Mouse (Mus musculus): ENCODE measurements at regions not wholly inside any gene's neighbourhood (a gene's known extent, or its start where the extent isn't known, plus 50 kb on each side); places are given as distances from the start of the nearest gene placed in this dataset.

GRCm38 (mm10) chr5:74769023-74769422 lies 66.3 kb upstream of the Lnx1 start:
- no peak for DNase-seq (ENCODE audit: low spot score)

GRCm38 (mm10) chr5:74767993-74768392 lies 65.3 kb upstream of the Lnx1 start:
- DNase-seq (ENCODE audit: low spot score): no peak

- DNase-seq (ENCODE audit: low spot score): no peak
Observed at GRCm38 (mm10) chr5:74766211-74766610, 63.5 kb upstream of the Lnx1 start.

- no peak for DNase-seq (ENCODE audit: low spot score)
Observed at GRCm38 (mm10) chr5:74765061-74765767, 62.5 kb upstream of the Lnx1 start.

- no peak for DNase-seq (ENCODE audit: low spot score)
Observed at GRCm38 (mm10) chr5:74757557-74757956, 54.8 kb upstream of the Lnx1 start.

GRCm38 (mm10) chr5:74752961-74753360 lies 50.2 kb upstream of the Lnx1 start:
- no peak for DNase-seq (ENCODE audit: low spot score)

Measured in layer of hippocampus, adult 9-10 months (tissue).